Mouse (Mus musculus) spleen, adult 2 months (tissue): ENCODE measurements around the gene Acat3.

Experiments used
- CTCF ChIP-seq: fragments of 200-500 bp; IDR thresholded peaks from 2 replicates; pipeline ENCODE4 v1.5.1; 2011; ENCODE audit warnings: mild to moderate bottlenecking, inconsistent platforms; ENCODE audit not compliant: insufficient read depth, insufficient read length, insufficient replicate concordance; ENCODE audit errors: extremely low read depth
- POLR2A ChIP-seq: fragments of 200-500 bp; IDR thresholded peaks from 2 replicates; pipeline ENCODE4 v1.6.1; 2011; ENCODE audit warnings: low read depth, low read length, inconsistent platforms

- TF ChIP-seq CTCF: no peak
- TF ChIP-seq POLR2A: no peak
Observed at GRCm38 (mm10) chr17:12903372-12904333, 36.7 kb downstream of the Acat3 start.
